Mouse (Mus musculus): Measurements from ENCODE around the gene Gimd1. TPM values are rescaled to one million over a fixed set of nuclear protein-coding genes. Genes with fewer than 3 reads are reported as not detected.

Gene Gimd1
- not detected in 2 replicates for polyA plus RNA-seq (2011; ENCODE audit: insufficient read depth, insufficient read length, low replicate concordance, missing spikeins)

- H3K4me1 ChIP-seq (ENCODE audit: control insufficient read depth, insufficient read depth, low read length): no peaks in the 10 kb centered on the region
- WGBS: 85% methylated on average over 11 of the region's 11 CpGs
- no peak within 1 kb of the TSS for H3K27ac ChIP-seq (ENCODE audit: control insufficient read depth, insufficient read depth, low read depth, low read length, poor library complexity)
- TF ChIP-seq CTCF (IDR thresholded peaks at IDR 0.05; ENCODE audit: control insufficient read depth, insufficient read depth, low read length): no peak
- TF ChIP-seq POLR2A (IDR thresholded peaks at IDR 0.05; ENCODE audit: borderline replicate concordance, control insufficient read depth, low read depth, low read length): no peak
- H3K4me3 ChIP-seq (replicated peaks; ENCODE audit: control insufficient read depth, low read depth, low read length): no peak within 1 kb of the TSS
These were observed at the start of gene Gimd1 for GRCm38 (mm10) chr3:132629601-132630239. Gene Gimd1 (plus strand): TSS chr3:132629820.

GRCm38 (mm10) chr3:132581198-132581597 is 48.4 kb upstream of the Gimd1 start:
- TF ChIP-seq CTCF (IDR thresholded peaks at IDR 0.05; ENCODE audit: control insufficient read depth, insufficient read depth, low read length) (no peak), POLR2A (IDR thresholded peaks at IDR 0.05; ENCODE audit: borderline replicate concordance, control insufficient read depth, low read depth, low read length) (no peak)
- Histone ChIP-seq H3K27ac (ENCODE audit: control insufficient read depth, insufficient read depth, low read depth, low read length, poor library complexity) (no peak overlapping the region), H3K4me3 (replicated peaks; ENCODE audit: control insufficient read depth, low read depth, low read length) (no peak overlapping the region), H3K4me1 (ENCODE audit: control insufficient read depth, insufficient read depth, low read length) (no peaks in the 10 kb centered on the region)
- WGBS: 59% methylated on average over 3 of the region's 3 CpGs

- 51% methylated on average over 4 of the region's 4 CpGs for WGBS
- Histone ChIP-seq H3K27ac (ENCODE audit: control insufficient read depth, insufficient read depth, low read depth, low read length, poor library complexity) (no peak overlapping the region), H3K4me1 (ENCODE audit: control insufficient read depth, insufficient read depth, low read length) (no peaks in the 10 kb centered on the region), H3K4me3 (replicated peaks; ENCODE audit: control insufficient read depth, low read depth, low read length) (no peak overlapping the region)
- TF ChIP-seq CTCF (IDR thresholded peaks at IDR 0.05; ENCODE audit: control insufficient read depth, insufficient read depth, low read length): no peak
- no peak for TF ChIP-seq POLR2A (IDR thresholded peaks at IDR 0.05; ENCODE audit: borderline replicate concordance, control insufficient read depth, low read depth, low read length)
These were observed 47.3 kb upstream of the Gimd1 start for GRCm38 (mm10) chr3:132582339-132582738.

- no peak overlapping the region for H3K27ac ChIP-seq (ENCODE audit: control insufficient read depth, insufficient read depth, low read depth, low read length, poor library complexity)
- WGBS: 69% methylated on average over 8 of the region's 8 CpGs
- H3K4me1 ChIP-seq (ENCODE audit: control insufficient read depth, insufficient read depth, low read length): no peaks in the 10 kb centered on the region
- H3K4me3 ChIP-seq (replicated peaks; ENCODE audit: control insufficient read depth, low read depth, low read length): no peak overlapping the region
- TF ChIP-seq POLR2A (IDR thresholded peaks at IDR 0.05; ENCODE audit: borderline replicate concordance, control insufficient read depth, low read depth, low read length) (no peak), CTCF (IDR thresholded peaks at IDR 0.05; ENCODE audit: control insufficient read depth, insufficient read depth, low read length) (no peak)
These were observed 44.3 kb upstream of the Gimd1 start for GRCm38 (mm10) chr3:132585122-132585972.

GRCm38 (mm10) chr3:132588146-132588545 is 41.5 kb upstream of the Gimd1 start:
- no peak overlapping the region for H3K4me3 ChIP-seq (replicated peaks; ENCODE audit: control insufficient read depth, low read depth, low read length)
- no peaks in the 10 kb centered on the region for H3K4me1 ChIP-seq (ENCODE audit: control insufficient read depth, insufficient read depth, low read length)
- no peak overlapping the region for H3K27ac ChIP-seq (ENCODE audit: control insufficient read depth, insufficient read depth, low read depth, low read length, poor library complexity)
- TF ChIP-seq CTCF (IDR thresholded peaks at IDR 0.05; ENCODE audit: control insufficient read depth, insufficient read depth, low read length) (no peak), POLR2A (IDR thresholded peaks at IDR 0.05; ENCODE audit: borderline replicate concordance, control insufficient read depth, low read depth, low read length) (no peak)
- 64% methylated on average over 1 of the region's 1 CpGs for WGBS

- no peak for TF ChIP-seq CTCF (IDR thresholded peaks at IDR 0.05; ENCODE audit: control insufficient read depth, insufficient read depth, low read length)
- no peak for TF ChIP-seq POLR2A (IDR thresholded peaks at IDR 0.05; ENCODE audit: borderline replicate concordance, control insufficient read depth, low read depth, low read length)
- H3K27ac ChIP-seq (ENCODE audit: control insufficient read depth, insufficient read depth, low read depth, low read length, poor library complexity): no peak overlapping the region
- 69% methylated on average over 3 of the region's 3 CpGs for WGBS
- H3K4me1 ChIP-seq (ENCODE audit: control insufficient read depth, insufficient read depth, low read length): no peaks in the 10 kb centered on the region
- no peak overlapping the region for H3K4me3 ChIP-seq (replicated peaks; ENCODE audit: control insufficient read depth, low read depth, low read length)
These were observed 39.6 kb upstream of the Gimd1 start for GRCm38 (mm10) chr3:132590010-132590409.

- Histone ChIP-seq H3K27ac (ENCODE audit: control insufficient read depth, insufficient read depth, low read depth, low read length, poor library complexity) (no peak overlapping the region), H3K4me3 (replicated peaks; ENCODE audit: control insufficient read depth, low read depth, low read length) (no peak overlapping the region), H3K4me1 (ENCODE audit: control insufficient read depth, insufficient read depth, low read length) (no peaks in the 10 kb centered on the region)
- no peak for TF ChIP-seq POLR2A (IDR thresholded peaks at IDR 0.05; ENCODE audit: borderline replicate concordance, control insufficient read depth, low read depth, low read length)
- TF ChIP-seq CTCF (IDR thresholded peaks at IDR 0.05; ENCODE audit: control insufficient read depth, insufficient read depth, low read length): no peak
- WGBS: 57% methylated on average over 1 of the region's 1 CpGs
These were observed 39.0 kb upstream of the Gimd1 start for GRCm38 (mm10) chr3:132590604-132591003.

- TF ChIP-seq CTCF (IDR thresholded peaks at IDR 0.05; ENCODE audit: control insufficient read depth, insufficient read depth, low read length) (no peak), POLR2A (IDR thresholded peaks at IDR 0.05; ENCODE audit: borderline replicate concordance, control insufficient read depth, low read depth, low read length) (no peak)
- H3K4me3 ChIP-seq (replicated peaks; ENCODE audit: control insufficient read depth, low read depth, low read length): no peak overlapping the region
- WGBS: 60% methylated on average over 8 of the region's 8 CpGs
- no peaks in the 10 kb centered on the region for H3K4me1 ChIP-seq (ENCODE audit: control insufficient read depth, insufficient read depth, low read length)
- H3K27ac ChIP-seq (ENCODE audit: control insufficient read depth, insufficient read depth, low read depth, low read length, poor library complexity): no peak overlapping the region
These were observed 879 bp upstream of the Gimd1 start for GRCm38 (mm10) chr3:132628741-132629140.
